Mouse (Mus musculus) spleen, postnatal 14 days (tissue): Measurements from ENCODE around the gene Podxl.

ENCODE experiments used
- DNase-seq, 2 experiments: peaks; one replicate each; pipeline ENCODE4 v3.0.0; 2021 to 2022; ENCODE audit warnings: low spot score in 2 of 2

Gene Podxl

GRCm38 (mm10) chr6:31563235-31564181, at the start of gene Podxl:
Gene Podxl, minus strand, starts transcription at chr6:31563981.
- DNase-seq: peak; percentile 18 to 25

GRCm38 (mm10) chr6:31612560-31613270, 48.9 kb upstream of the Podxl start:
- DNase-seq: no peak

- DNase-seq: no peak
These were observed 42.6 kb upstream of the Podxl start for GRCm38 (mm10) chr6:31606429-31606828.

- DNase-seq: no peak
These were observed 41.0 kb upstream of the Podxl start for GRCm38 (mm10) chr6:31604629-31605265.

- DNase-seq: no peak
These were observed 38.7 kb upstream of the Podxl start for GRCm38 (mm10) chr6:31602489-31602888.

- DNase-seq: no peak
These were observed 37.4 kb upstream of the Podxl start for GRCm38 (mm10) chr6:31601131-31601530.

GRCm38 (mm10) chr6:31599863-31600262, 36.1 kb upstream of the Podxl start:
- DNase-seq: no peak

GRCm38 (mm10) chr6:31598349-31598911, 34.6 kb upstream of the Podxl start:
- no peak for DNase-seq

GRCm38 (mm10) chr6:31597136-31597460, 33.3 kb upstream of the Podxl start:
- no peak for DNase-seq

- DNase-seq: no peak
These were observed 32.8 kb upstream of the Podxl start for GRCm38 (mm10) chr6:31596346-31597135.

GRCm38 (mm10) chr6:31592579-31593238, 28.9 kb upstream of the Podxl start:
- DNase-seq: no peak

GRCm38 (mm10) chr6:31592128-31592527, 28.3 kb upstream of the Podxl start:
- no peak for DNase-seq

- no peak for DNase-seq
These were observed 27.9 kb upstream of the Podxl start for GRCm38 (mm10) chr6:31591676-31592075.

- no peak for DNase-seq
These were observed 27.0 kb upstream of the Podxl start for GRCm38 (mm10) chr6:31590754-31591153.

- no peak for DNase-seq
These were observed 25.5 kb upstream of the Podxl start for GRCm38 (mm10) chr6:31589268-31589667.

- DNase-seq: no peak
These were observed 23.9 kb upstream of the Podxl start for GRCm38 (mm10) chr6:31587655-31588054.

GRCm38 (mm10) chr6:31586127-31586526, 22.3 kb upstream of the Podxl start:
- no peak for DNase-seq

- DNase-seq: no peak
These were observed 12.4 kb upstream of the Podxl start for GRCm38 (mm10) chr6:31576151-31576550.

GRCm38 (mm10) chr6:31575063-31575462, 11.3 kb upstream of the Podxl start:
- no peak for DNase-seq

GRCm38 (mm10) chr6:31571459-31571858, 7.7 kb upstream of the Podxl start:
- DNase-seq: no peak
